Mouse (Mus musculus): ENCODE measurements at regions not wholly inside any gene's neighbourhood (a gene's known extent, or its start where the extent isn't known, plus 50 kb on each side); places are given as distances from the start of the nearest gene placed in this dataset.

DNA sequence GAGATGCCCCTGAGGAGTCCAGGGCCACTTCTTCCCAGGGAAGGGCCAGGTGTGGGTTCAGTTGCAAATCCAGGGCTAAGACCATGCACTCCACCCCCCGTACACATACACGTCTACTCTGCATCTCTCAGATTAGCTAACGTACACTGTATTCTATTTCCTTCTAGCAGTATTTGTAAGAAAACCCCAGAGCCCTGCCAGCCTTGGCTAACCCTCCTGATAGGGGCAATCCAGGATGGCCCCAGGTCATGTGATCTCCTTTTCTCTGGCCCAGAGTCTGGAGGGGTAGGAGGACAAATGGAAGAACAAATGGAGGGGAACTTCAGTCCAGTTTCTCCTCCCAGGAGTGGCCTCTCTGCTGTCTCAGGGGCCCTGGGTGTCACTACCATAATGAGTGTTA, 98.9 kb downstream of the 1810010D01Rik start:
- in situ Hi-C loops (cut with MboI; ENCODE audit: low sequenced_read_pairs in 2 of 2, unreplicated experiment in 2 of 2): no loop called here
- H3K27ac ChIP-seq (ENCODE audit: insufficient read depth, low read depth, low read length, poor library complexity, severe bottlenecking): no peak overlapping the region
- TF ChIP-seq HCFC1 (IDR thresholded peaks at IDR 0.05; ENCODE audit: borderline replicate concordance, insufficient read depth, low read length): no peak
- TF ChIP-seq MAFK (IDR thresholded peaks at IDR 0.05; ENCODE audit: insufficient read depth, low read depth, low read length): no peak
- no peak for TF ChIP-seq ZNF384 (IDR thresholded peaks at IDR 0.05; ENCODE audit: low read depth, low read length)
- TF ChIP-seq CHD2 (IDR thresholded peaks at IDR 0.05; ENCODE audit: low read depth, low read length): no peak
- no peak for TF ChIP-seq ZC3H11A (IDR thresholded peaks at IDR 0.05; ENCODE audit: borderline replicate concordance, low read depth, low read length)

GRCm38 (mm10) chr7:145107575-145108170, 100.2 kb downstream of the 1810010D01Rik start:
- H3K4me1 ChIP-seq (ENCODE audit: control insufficient read depth in 2 of 2, insufficient read depth in 2 of 2, low read length in 2 of 2, poor library complexity in 1 of 2): peaks cover 2 to 3% of the 10 kb centered on the region in 2 experiments; a peak in 1 of 4 replicates
- H3K9me3 ChIP-seq (ENCODE audit: control insufficient read depth, insufficient read depth, low read depth, low read length): no peaks in the 10 kb centered on the region
- in situ Hi-C loops (cut with MboI; ENCODE audit: low sequenced_read_pairs in 2 of 2, unreplicated experiment in 2 of 2): no loop called here
- no peak for DNase-seq (ENCODE audit: low read depth, low spot score)
- no peak overlapping the region for H3K4me3 ChIP-seq (ENCODE audit: insufficient read depth in 1 of 2, low read depth in 1 of 2, low read length in 2 of 2, poor library complexity in 1 of 2, severe bottlenecking in 1 of 2)
- no peaks in the 10 kb centered on the region for H3K36me3 ChIP-seq (ENCODE audit: control insufficient read depth, insufficient read depth, low read length, poor library complexity, severe bottlenecking)
- no peak overlapping the region for H3K27ac ChIP-seq (ENCODE audit: insufficient read depth, low read depth, low read length, poor library complexity, severe bottlenecking)
- TF ChIP-seq ZNF384 (IDR thresholded peaks at IDR 0.05; ENCODE audit: low read depth, low read length) (no peak), MAFK (IDR thresholded peaks at IDR 0.05; ENCODE audit: insufficient read depth, low read depth, low read length) (no peak), ZC3H11A (IDR thresholded peaks at IDR 0.05; ENCODE audit: borderline replicate concordance, low read depth, low read length) (no peak), CHD2 (IDR thresholded peaks at IDR 0.05; ENCODE audit: low read depth, low read length) (no peak), HCFC1 (IDR thresholded peaks at IDR 0.05; ENCODE audit: borderline replicate concordance, insufficient read depth, low read length) (no peak)
- no peak overlapping the region for H3K9ac ChIP-seq (ENCODE audit: insufficient read depth, low read depth, low read length, poor library complexity, severe bottlenecking)

More for the DNA sequence above, 98.9 kb downstream of the 1810010D01Rik start:
- H3K4me3 ChIP-seq (ENCODE audit: insufficient read depth in 1 of 2, low read depth in 1 of 2, low read length in 2 of 2, poor library complexity in 1 of 2, severe bottlenecking in 1 of 2): no peak overlapping the region
- H3K36me3 ChIP-seq (ENCODE audit: control insufficient read depth, insufficient read depth, low read length, poor library complexity, severe bottlenecking): no peaks in the 10 kb centered on the region
- no peak overlapping the region for H3K9ac ChIP-seq (ENCODE audit: insufficient read depth, low read depth, low read length, poor library complexity, severe bottlenecking)
- no peaks in the 10 kb centered on the region for H3K9me3 ChIP-seq (ENCODE audit: control insufficient read depth, insufficient read depth, low read depth, low read length)
- DNase-seq (ENCODE audit: low read depth, low spot score): no peak
- H3K4me1 ChIP-seq (ENCODE audit: control insufficient read depth in 2 of 2, insufficient read depth in 2 of 2, low read length in 2 of 2, poor library complexity in 1 of 2): peaks cover 2 to 3% of the 10 kb centered on the region in 2 experiments; a peak in 1 of 4 replicates

DNA sequence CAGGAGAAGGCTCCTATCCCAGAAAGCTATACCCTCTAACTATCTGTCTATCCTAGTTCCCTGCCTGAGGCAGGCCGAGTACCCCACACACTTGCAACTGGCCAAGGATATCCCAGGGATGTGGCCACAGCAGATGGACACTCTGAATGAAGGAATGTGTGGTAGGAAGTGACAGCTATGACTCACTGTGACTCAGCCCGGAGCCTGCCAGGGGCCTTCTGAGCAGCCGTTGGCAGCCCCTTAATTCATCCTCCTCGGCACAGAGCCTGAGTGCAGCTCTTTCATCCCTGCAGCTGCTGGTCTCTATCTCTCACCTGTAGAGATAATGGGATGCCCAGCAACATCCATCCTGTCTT, 101.4 kb downstream of the 1810010D01Rik start:
- H3K9ac ChIP-seq (ENCODE audit: insufficient read depth, low read depth, low read length, poor library complexity, severe bottlenecking): no peak overlapping the region
- in situ Hi-C loops (cut with MboI; ENCODE audit: low sequenced_read_pairs in 2 of 2, unreplicated experiment in 2 of 2): no loop called here

GRCm38 (mm10) chr7:145105831-145106493, 102.0 kb downstream of the 1810010D01Rik start:
- DNase-seq (ENCODE audit: low read depth, low spot score): no peak
- Histone ChIP-seq H3K27ac (ENCODE audit: insufficient read depth, low read depth, low read length, poor library complexity, severe bottlenecking) (no peak overlapping the region), H3K9me3 (ENCODE audit: control insufficient read depth, insufficient read depth, low read depth, low read length) (no peaks in the 10 kb centered on the region), H3K9ac (ENCODE audit: insufficient read depth, low read depth, low read length, poor library complexity, severe bottlenecking) (no peak overlapping the region), H3K36me3 (ENCODE audit: control insufficient read depth, insufficient read depth, low read length, poor library complexity, severe bottlenecking) (no peaks in the 10 kb centered on the region), H3K4me1 (ENCODE audit: control insufficient read depth in 2 of 2, insufficient read depth in 2 of 2, low read length in 2 of 2, poor library complexity in 1 of 2) (peaks cover under 1 to 2% of the 10 kb centered on the region in 2 experiments; a peak in 1 of 4 replicates), H3K4me3 (ENCODE audit: insufficient read depth in 1 of 2, low read depth in 1 of 2, low read length in 2 of 2, poor library complexity in 1 of 2, severe bottlenecking in 1 of 2) (no peak overlapping the region)
- in situ Hi-C loops (cut with MboI; ENCODE audit: low sequenced_read_pairs in 2 of 2, unreplicated experiment in 2 of 2): no loop called here
- TF ChIP-seq CHD2 (IDR thresholded peaks at IDR 0.05; ENCODE audit: low read depth, low read length) (no peak), ZNF384 (IDR thresholded peaks at IDR 0.05; ENCODE audit: low read depth, low read length) (no peak), HCFC1 (IDR thresholded peaks at IDR 0.05; ENCODE audit: borderline replicate concordance, insufficient read depth, low read length) (no peak), ZC3H11A (IDR thresholded peaks at IDR 0.05; ENCODE audit: borderline replicate concordance, low read depth, low read length) (no peak)

More for the DNA sequence above, 101.4 kb downstream of the 1810010D01Rik start:
- Histone ChIP-seq H3K27ac (ENCODE audit: insufficient read depth, low read depth, low read length, poor library complexity, severe bottlenecking) (no peak overlapping the region), H3K4me1 (ENCODE audit: control insufficient read depth in 2 of 2, insufficient read depth in 2 of 2, low read length in 2 of 2, poor library complexity in 1 of 2) (peaks cover 2 to 3% of the 10 kb centered on the region in 2 experiments; a peak in 1 of 4 replicates), H3K4me3 (ENCODE audit: insufficient read depth in 1 of 2, low read depth in 1 of 2, low read length in 2 of 2, poor library complexity in 1 of 2, severe bottlenecking in 1 of 2) (no peak overlapping the region), H3K36me3 (ENCODE audit: control insufficient read depth, insufficient read depth, low read length, poor library complexity, severe bottlenecking) (no peaks in the 10 kb centered on the region), H3K9me3 (ENCODE audit: control insufficient read depth, insufficient read depth, low read depth, low read length) (no peaks in the 10 kb centered on the region)
- TF ChIP-seq ZC3H11A (IDR thresholded peaks at IDR 0.05; ENCODE audit: borderline replicate concordance, low read depth, low read length): no peak
- TF ChIP-seq MAFK (IDR thresholded peaks at IDR 0.05; ENCODE audit: insufficient read depth, low read depth, low read length): no peak
- no peak for TF ChIP-seq CHD2 (IDR thresholded peaks at IDR 0.05; ENCODE audit: low read depth, low read length)
- no peak for TF ChIP-seq ZNF384 (IDR thresholded peaks at IDR 0.05; ENCODE audit: low read depth, low read length)
- TF ChIP-seq HCFC1 (IDR thresholded peaks at IDR 0.05; ENCODE audit: borderline replicate concordance, insufficient read depth, low read length): no peak
- DNase-seq (ENCODE audit: low read depth, low spot score): no peak
